Mouse (Mus musculus): Measurements from ENCODE around the gene P2rx7. TPM values are rescaled to one million over a fixed set of nuclear protein-coding genes. Genes with fewer than 3 reads are reported as not detected.
"Not testable (repeated sequence)": the region's sequence is repeated elsewhere in the genome, so short reads cannot be mapped to it uniquely, and the experiment has no call there.

P2rx7 gene
- total RNA-seq, 2 experiments from 2014 or later: 2.4 to 2.7 TPM

GRCm38 (mm10) chr5:122639986-122640385, 3.7 kb upstream of the P2rx7 start:
- DNase-seq: no peak
- intact Hi-C loops (cut with DNase I; ENCODE audit: low total_unique reads): no loop called here

- no peak for DNase-seq
- intact Hi-C loops (cut with DNase I; ENCODE audit: low total_unique reads): no loop called here
Observed at GRCm38 (mm10) chr5:122644111-122644607, 448 bp downstream of the P2rx7 start.

- intact Hi-C loops (cut with DNase I; ENCODE audit: low total_unique reads): no loop called here
- DNase-seq: no peak
Observed at GRCm38 (mm10) chr5:122645290-122645689, 1.6 kb downstream of the P2rx7 start.

- intact Hi-C loops (cut with DNase I; ENCODE audit: low total_unique reads): no loop called here
Observed at GRCm38 (mm10) chr5:122646050-122646449, 2.3 kb downstream of the P2rx7 start.

GRCm38 (mm10) chr5:122647256-122647924, 3.7 kb downstream of the P2rx7 start:
- intact Hi-C loops (cut with DNase I; ENCODE audit: low total_unique reads): no loop called here
- peak; percentile 29 for DNase-seq

More at GRCm38 (mm10) chr5:122646050-122646449, 2.3 kb downstream of the P2rx7 start:
- no peak for DNase-seq

GRCm38 (mm10) chr5:122647952-122648374, 4.3 kb downstream of the P2rx7 start:
- intact Hi-C loops (cut with DNase I; ENCODE audit: low total_unique reads); DNase-seq: not testable (repeated sequence)

- intact Hi-C loops (cut with DNase I; ENCODE audit: low total_unique reads): no loop called here
- no peak for DNase-seq
Observed at GRCm38 (mm10) chr5:122649264-122649663, 5.6 kb downstream of the P2rx7 start.

- intact Hi-C loops (cut with DNase I; ENCODE audit: low total_unique reads): no loop called here
- DNase-seq: no peak
Observed at GRCm38 (mm10) chr5:122650100-122650499, 6.4 kb downstream of the P2rx7 start.

GRCm38 (mm10) chr5:122652506-122652905, 8.8 kb downstream of the P2rx7 start:
- no peak for DNase-seq
- intact Hi-C loops (cut with DNase I; ENCODE audit: low total_unique reads): no loop called here

GRCm38 (mm10) chr5:122653112-122653445, 9.4 kb downstream of the P2rx7 start:
- intact Hi-C loops (cut with DNase I; ENCODE audit: low total_unique reads): no loop called here
- no peak for DNase-seq

GRCm38 (mm10) chr5:122653446-122654267, 9.9 kb downstream of the P2rx7 start:
- intact Hi-C loops (cut with DNase I; ENCODE audit: low total_unique reads): no loop called here
- no peak for DNase-seq

- DNase-seq: no peak
- intact Hi-C loops (cut with DNase I; ENCODE audit: low total_unique reads): no loop called here
Observed at GRCm38 (mm10) chr5:122654268-122654573, 10.5 kb downstream of the P2rx7 start.

- no peak for DNase-seq
- intact Hi-C loops (cut with DNase I; ENCODE audit: low total_unique reads): no loop called here
Observed at GRCm38 (mm10) chr5:122656808-122657207, 13.1 kb downstream of the P2rx7 start.

GRCm38 (mm10) chr5:122662501-122662900, 18.8 kb downstream of the P2rx7 start:
- DNase-seq: no peak
- intact Hi-C loops (cut with DNase I; ENCODE audit: low total_unique reads): no loop called here

- intact Hi-C loops (cut with DNase I; ENCODE audit: low total_unique reads): no loop called here
- no peak for DNase-seq
Observed at GRCm38 (mm10) chr5:122665036-122665435, 21.3 kb downstream of the P2rx7 start.

GRCm38 (mm10) chr5:122668981-122669897, 25.5 kb downstream of the P2rx7 start:
- intact Hi-C loops (cut with DNase I; ENCODE audit: low total_unique reads): no loop called here
- no peak for DNase-seq

- intact Hi-C loops (cut with DNase I; ENCODE audit: low total_unique reads); DNase-seq: not testable (repeated sequence)
Observed at GRCm38 (mm10) chr5:122671641-122672040, 27.9 kb downstream of the P2rx7 start.

- DNase-seq: no peak
- intact Hi-C loops (cut with DNase I; ENCODE audit: low total_unique reads): no loop called here
Observed at GRCm38 (mm10) chr5:122672298-122672697, 28.6 kb downstream of the P2rx7 start.

GRCm38 (mm10) chr5:122676002-122676401, 32.3 kb downstream of the P2rx7 start:
- DNase-seq: no peak
- intact Hi-C loops (cut with DNase I; ENCODE audit: low total_unique reads): no loop called here

- intact Hi-C loops (cut with DNase I; ENCODE audit: low total_unique reads): no loop called here
- no peak for DNase-seq
Observed at GRCm38 (mm10) chr5:122677983-122678382, 34.3 kb downstream of the P2rx7 start.

All from gastrocnemius, postnatal 14 days (tissue).